Mouse (Mus musculus) stomach, embryonic 14.5 days (tissue): ENCODE results near the gene Sema5b. TPM values are rescaled to one million over a fixed set of nuclear protein-coding genes. Genes with fewer than 3 reads are reported as not detected.

Experiments used
- ATAC-seq: fragments of 200-750 bp; cut with Nextera tagmentation; 2 replicates; pipeline ENCODE4 v1.8.0; 2017; ENCODE audit warnings: low read depth, moderate TSS enrichment; ENCODE audit not compliant: insufficient number of reproducible peaks, insufficient read depth, low FRiP score
- H3K27ac ChIP-seq: fragments of 300-500 bp; sonication (generic); 2 replicates; pipeline ENCODE4 v1.5.1; 2014; ENCODE audit warnings: mild to moderate bottlenecking, low read length, moderate library complexity, mixed read lengths
- H3K27me3 ChIP-seq: fragments of 300-500 bp; sonication (generic); 2 replicates; pipeline ENCODE4 v1.6.1; 2014; ENCODE audit warnings: low read length, control low read depth, mixed read lengths; ENCODE audit not compliant: control insufficient read depth, insufficient read depth
- H3K36me3 ChIP-seq: fragments of 300-500 bp; sonication (generic); 2 replicates; pipeline ENCODE4 v1.6.1; 2014; ENCODE audit warnings: mild to moderate bottlenecking, control low read depth, low read length, moderate library complexity, mixed read lengths; ENCODE audit not compliant: control insufficient read depth, insufficient read depth
- H3K4me1 ChIP-seq: fragments of 300-500 bp; sonication (generic); 2 replicates; pipeline ENCODE4 v1.6.1; 2014; ENCODE audit warnings: low read length, control low read depth, mixed read lengths; ENCODE audit not compliant: control insufficient read depth, insufficient read depth
- H3K4me2 ChIP-seq: fragments of 300-500 bp; sonication (generic); replicated peaks from 2 replicates; pipeline ENCODE4 v1.6.1; 2014; ENCODE audit warnings: low read depth, low read length, control low read depth
- H3K4me3 ChIP-seq: fragments of 300-500 bp; sonication (generic); 2 replicates; pipeline ENCODE4 v1.5.1; 2014; ENCODE audit warnings: low read depth, low read length, control low read depth
- H3K9ac ChIP-seq: fragments of 300-500 bp; sonication (generic); replicated peaks from 2 replicates; pipeline ENCODE4 v1.6.1; 2014; ENCODE audit warnings: low read depth, mild to moderate bottlenecking, control low read depth, low read length, moderate library complexity, mixed read lengths
- H3K9me3 ChIP-seq: fragments of 300-500 bp; sonication (generic); 2 replicates; pipeline ENCODE4 v1.6.1; 2016; ENCODE audit warnings: low read depth, low read length, control low read depth; ENCODE audit not compliant: control insufficient read depth
- WGBS: fragments of 180-500 bp; shearing (Covaris S2); extraction: QIAGEN DNeasy Blood & Tissue Kit; methylation state at CpG from one replicate; pipeline ENCODE4 v1.1.7; 2014; 5-methylcytosine and 5-hydroxymethylcytosine counted together
- polyA plus RNA-seq: library from polyadenylated mRNA; unstranded; fragments of >200 nt; fragmentation: Nextera tagmentation; extraction: Ambion mirVana; gene quantifications from 2 replicates; pipeline ENCODE4 v1.2.1, GENCODE M21; 2014

The Sema5b gene
- 5.2 and 6.1 TPM in 2 replicates for polyA plus RNA-seq

GRCm38 (mm10) chr16:35541117-35541641 lies at the start of gene Sema5b:
Gene Sema5b, plus strand, starts transcription at chr16:35541145.
- Histone ChIP-seq H3K4me2 (peak within 1 kb of the TSS; percentile 99), H3K36me3 (no peaks in the 10 kb centered on the region), H3K9ac (peak within 1 kb of the TSS; percentile 10; the same call in 1 of the 2 replicates), H3K27me3 (peaks cover 19% of the 10 kb centered on the region), H3K9me3 (no peaks in the 10 kb centered on the region), H3K27ac (no peak within 1 kb of the TSS), H3K4me1 (peaks cover 4% of the 10 kb centered on the region; the same call in 1 of the 2 replicates), H3K4me3 (peak within 1 kb of the TSS; percentile 62)
- under 1% methylated on average over 51 of the region's 54 CpGs for WGBS
- ATAC-seq, result peak; percentile 80

GRCm38 (mm10) chr16:35500342-35500741 lies 40.6 kb upstream of the Sema5b start:
- 91% methylated on average over 3 of the region's 3 CpGs for WGBS
- H3K27me3 ChIP-seq, result no peaks in the 10 kb centered on the region
- H3K27ac ChIP-seq, result no peak overlapping the region
- no peak for ATAC-seq
- no peaks in the 10 kb centered on the region for H3K36me3 ChIP-seq
- H3K4me2 ChIP-seq, result no peak overlapping the region
- no peak overlapping the region for H3K9ac ChIP-seq
- H3K4me3 ChIP-seq, result no peak overlapping the region
- H3K4me1 ChIP-seq, result no peaks in the 10 kb centered on the region
- H3K9me3 ChIP-seq, result peaks cover 4% of the 10 kb centered on the region; the same call in 1 of the 2 replicates

- peaks cover 4% of the 10 kb centered on the region; the same call in 1 of the 2 replicates for H3K9me3 ChIP-seq
- no peak overlapping the region for H3K4me3 ChIP-seq
- H3K36me3 ChIP-seq, result no peaks in the 10 kb centered on the region
- 57% methylated on average over 4 of the region's 4 CpGs for WGBS
- H3K4me2 ChIP-seq, result no peak overlapping the region
- no peak overlapping the region for H3K27ac ChIP-seq
- ATAC-seq, result no peak
- H3K27me3 ChIP-seq, result no peaks in the 10 kb centered on the region
- H3K9ac ChIP-seq, result no peak overlapping the region
- no peaks in the 10 kb centered on the region for H3K4me1 ChIP-seq
Observed at GRCm38 (mm10) chr16:35501106-35501760, 39.7 kb upstream of the Sema5b start.

- 76% methylated on average over 11 of the region's 11 CpGs for WGBS
- no peak for ATAC-seq
- Histone ChIP-seq H3K27ac (no peak overlapping the region), H3K9ac (no peak overlapping the region), H3K36me3 (no peaks in the 10 kb centered on the region), H3K4me1 (no peaks in the 10 kb centered on the region), H3K9me3 (peaks cover 4% of the 10 kb centered on the region; the same call in 1 of the 2 replicates), H3K4me2 (no peak overlapping the region), H3K27me3 (no peaks in the 10 kb centered on the region), H3K4me3 (no peak overlapping the region)
Observed at GRCm38 (mm10) chr16:35502456-35502855, 38.5 kb upstream of the Sema5b start.

- ATAC-seq, result no peak
- Histone ChIP-seq H3K4me1 (peaks cover 2% of the 10 kb centered on the region; the same call in 1 of the 2 replicates), H3K4me2 (no peak overlapping the region), H3K4me3 (no peak overlapping the region), H3K27me3 (no peaks in the 10 kb centered on the region), H3K27ac (no peak overlapping the region), H3K36me3 (no peaks in the 10 kb centered on the region), H3K9me3 (peaks cover 4% of the 10 kb centered on the region; the same call in 1 of the 2 replicates), H3K9ac (no peak overlapping the region)
- 81% methylated on average over 8 of the region's 8 CpGs for whole genome bisulfite sequencing
Observed at GRCm38 (mm10) chr16:35504266-35504665, 36.7 kb upstream of the Sema5b start.

- no peaks in the 10 kb centered on the region for H3K36me3 ChIP-seq
- H3K4me3 ChIP-seq, result no peak overlapping the region
- H3K4me1 ChIP-seq, result peaks cover 7% of the 10 kb centered on the region; the same call in 1 of the 2 replicates
- ATAC-seq, result no peak
- H3K9me3 ChIP-seq, result peaks cover 4% of the 10 kb centered on the region; the same call in 1 of the 2 replicates
- H3K27ac ChIP-seq, result no peak overlapping the region
- H3K4me2 ChIP-seq, result no peak overlapping the region
- H3K27me3 ChIP-seq, result no peaks in the 10 kb centered on the region
- 79% methylated on average over 4 of the region's 4 CpGs for WGBS
- H3K9ac ChIP-seq, result no peak overlapping the region
Observed at GRCm38 (mm10) chr16:35505786-35506185, 35.2 kb upstream of the Sema5b start.

- Histone ChIP-seq H3K4me3 (no peak overlapping the region), H3K4me2 (no peak overlapping the region), H3K9me3 (peaks cover 4% of the 10 kb centered on the region; the same call in 1 of the 2 replicates), H3K36me3 (no peaks in the 10 kb centered on the region), H3K4me1 (peaks cover 7% of the 10 kb centered on the region; the same call in 1 of the 2 replicates), H3K27me3 (no peaks in the 10 kb centered on the region), H3K9ac (no peak overlapping the region), H3K27ac (no peak overlapping the region)
- no peak for ATAC-seq
- 86% methylated on average over 6 of the region's 6 CpGs for WGBS
Observed at GRCm38 (mm10) chr16:35508581-35508980, 32.4 kb upstream of the Sema5b start.

GRCm38 (mm10) chr16:35509331-35510070 lies 31.4 kb upstream of the Sema5b start:
- H3K9ac ChIP-seq, result no peak overlapping the region
- WGBS, result 42% methylated on average over 11 of the region's 11 CpGs
- H3K27ac ChIP-seq, result no peak overlapping the region
- peaks cover 7% of the 10 kb centered on the region; the same call in 1 of the 2 replicates for H3K4me1 ChIP-seq
- H3K4me2 ChIP-seq, result no peak overlapping the region
- H3K9me3 ChIP-seq, result no peaks in the 10 kb centered on the region
- H3K4me3 ChIP-seq, result no peak overlapping the region
- no peaks in the 10 kb centered on the region for H3K27me3 ChIP-seq
- no peaks in the 10 kb centered on the region for H3K36me3 ChIP-seq
- ATAC-seq, result no peak
